Mouse (Mus musculus) neutrophil, adult 83 days (primary cell): ENCODE results near the gene Serpinb7. TPM values are rescaled to one million over a fixed set of nuclear protein-coding genes. Genes with fewer than 3 reads are reported as not detected.

Source experiments
- total RNA-seq, 2 experiments: library from RNA; stranded (reverse); gene quantifications; one replicate each; pipeline ENCODE4 v1.2.4; 2023

The Serpinb7 gene
- total RNA-seq = not detected

GRCm38 (mm10) chr1:107399355-107399754 lies at the start of gene Serpinb7:
Serpinb7 (plus strand) TSS chr1:107399655.

GRCm38 (mm10) chr1:107360898-107361297 lies 38.6 kb upstream of the Serpinb7 start, which contains the start of gene Serpinb11:
Serpinb11 (plus strand) TSS chr1:107361198.

Other genes starting within 250 kb of the Serpinb7 start
- not detected for gene Serpinb3b, start 121.3 kb upstream of the Serpinb7 start, total RNA-seq
- not detected for gene Serpinb3c, start 121.3 kb upstream of the Serpinb7 start, total RNA-seq
- gene Serpinb11, start 38.5 kb upstream of the Serpinb7 start, total RNA-seq = not detected
- gene Serpinb2, start 111.8 kb downstream of the Serpinb7 start, total RNA-seq = 10 to 100 TPM in 1 of 2 experiments, 1 to 10 TPM in 1; 7.3 to 18.5 TPM
- 1 to 10 TPM; 1.4 to 3.8 TPM for gene Serpinb8, start 190.4 kb downstream of the Serpinb7 start, total RNA-seq